Mouse (Mus musculus) testis, postnatal 10 days (tissue): ENCODE measurements around the gene Gng10.
A peak's percentile ranks its signal among the peaks of the same experiment; 100 is the strongest.

Source experiments
- DNase-seq: peaks from one replicate; pipeline ENCODE4 v3.0.0; 2021; ENCODE audit warnings: low spot score

Gene Gng10

GRCm38 (mm10) chr4:59016922-59017321 is 18.0 kb upstream of the Gng10 start:
- no peak for DNase-seq

GRCm38 (mm10) chr4:59034325-59034917 is 467 bp upstream of the Gng10 start:
- peak; percentile 60 for DNase-seq

GRCm38 (mm10) chr4:59035786-59036350 is 980 bp downstream of the Gng10 start:
- no peak for DNase-seq

DNA sequence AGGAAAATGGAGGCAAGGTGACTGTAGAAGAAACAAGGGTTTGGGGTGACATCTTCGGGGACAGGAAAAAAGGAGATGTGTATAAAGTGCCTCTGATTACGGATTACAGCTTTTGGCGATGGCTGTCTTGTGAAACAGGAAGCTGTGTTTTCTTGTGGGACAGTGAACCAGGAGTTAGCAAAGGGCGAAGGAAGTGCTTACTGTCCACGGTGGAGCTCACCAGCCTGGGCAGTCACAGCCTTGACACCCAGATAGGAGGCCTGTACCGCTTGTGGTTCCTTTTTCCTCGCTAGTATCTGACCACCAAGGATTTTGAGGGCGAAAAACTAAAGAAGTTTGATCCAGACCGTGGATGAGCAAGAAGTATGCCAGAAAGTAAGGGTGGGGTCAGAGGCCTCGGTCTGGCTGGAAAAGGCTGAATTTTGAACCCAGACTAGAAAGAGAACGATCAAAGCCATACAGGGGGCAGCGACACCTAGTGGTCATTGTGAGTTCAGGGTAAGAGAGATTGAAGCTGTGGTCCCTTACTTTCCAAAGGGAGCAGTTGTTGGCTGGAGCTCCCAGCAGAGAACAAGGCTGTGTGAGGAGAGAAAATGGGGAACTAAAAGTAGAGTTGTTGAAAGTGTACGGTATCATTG is 1.7 kb downstream of the Gng10 start:
- DNase-seq = peak; percentile 83

DNA sequence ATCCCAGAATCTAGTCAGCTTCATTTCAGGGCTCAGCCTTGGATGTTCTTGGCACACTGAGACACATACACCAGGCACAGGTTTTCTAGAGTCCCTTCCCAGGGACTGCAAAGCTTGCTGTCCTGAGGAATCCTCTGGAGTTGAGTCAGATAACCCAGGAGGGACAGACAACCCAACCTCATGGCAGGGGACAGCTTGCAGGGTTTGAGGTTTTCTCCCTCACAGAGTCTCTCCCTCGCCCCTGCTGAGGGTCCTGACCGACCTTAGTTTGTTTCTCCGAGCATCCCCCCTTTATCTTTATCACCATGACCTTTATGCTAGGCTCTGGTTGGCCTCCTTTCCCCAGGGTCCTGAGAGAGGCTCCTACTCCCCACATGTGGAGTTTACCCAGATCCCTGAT is 2.6 kb downstream of the Gng10 start:
- DNase-seq = no peak

GRCm38 (mm10) chr4:59040397-59041287 is 5.8 kb downstream of the Gng10 start:
- DNase-seq = no peak

DNA sequence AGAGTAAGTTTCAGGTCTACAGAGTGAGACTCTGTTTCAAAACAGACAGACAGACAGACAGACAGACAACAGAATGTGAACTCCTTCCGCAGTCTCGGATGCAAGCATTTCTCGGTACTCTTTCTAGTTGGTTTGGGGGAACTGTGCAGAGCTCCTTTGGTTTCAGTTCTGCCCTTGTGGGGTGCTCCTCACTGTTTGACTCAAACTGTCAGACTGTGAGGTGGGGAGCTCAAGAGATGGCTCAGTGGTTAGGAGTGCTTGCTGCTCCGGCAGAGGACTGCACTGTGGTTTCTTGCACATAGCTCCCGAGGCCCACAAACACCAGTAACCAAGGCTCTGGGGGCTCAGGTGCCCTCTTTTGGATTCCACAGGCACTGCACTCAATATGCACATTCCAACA is 8.2 kb downstream of the Gng10 start:
- DNase-seq = no peak

- no peak for DNase-seq
These were observed 9.0 kb downstream of the Gng10 start for GRCm38 (mm10) chr4:59043891-59044290.

GRCm38 (mm10) chr4:59047222-59047621 is 12.3 kb downstream of the Gng10 start:
- no peak for DNase-seq

DNA sequence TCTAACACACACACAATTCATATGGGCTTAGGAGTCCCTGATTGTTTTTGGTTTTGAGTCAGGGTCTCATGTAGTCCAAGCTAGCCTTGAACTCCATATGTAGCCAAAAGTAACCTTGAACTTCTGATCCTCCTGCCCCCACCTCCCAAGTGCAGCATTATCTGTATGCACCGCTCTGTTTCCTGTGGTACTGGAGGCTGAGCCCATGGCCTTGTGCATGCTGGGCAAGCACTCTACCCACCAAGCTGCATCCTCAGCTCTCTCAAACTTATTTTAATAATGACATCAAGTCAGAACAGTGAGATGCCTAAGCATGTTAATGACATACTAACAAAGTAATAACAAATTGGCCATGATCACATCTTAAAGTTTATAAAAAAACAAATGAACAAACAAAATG is 16.2 kb downstream of the Gng10 start:
- no peak for DNase-seq

DNA sequence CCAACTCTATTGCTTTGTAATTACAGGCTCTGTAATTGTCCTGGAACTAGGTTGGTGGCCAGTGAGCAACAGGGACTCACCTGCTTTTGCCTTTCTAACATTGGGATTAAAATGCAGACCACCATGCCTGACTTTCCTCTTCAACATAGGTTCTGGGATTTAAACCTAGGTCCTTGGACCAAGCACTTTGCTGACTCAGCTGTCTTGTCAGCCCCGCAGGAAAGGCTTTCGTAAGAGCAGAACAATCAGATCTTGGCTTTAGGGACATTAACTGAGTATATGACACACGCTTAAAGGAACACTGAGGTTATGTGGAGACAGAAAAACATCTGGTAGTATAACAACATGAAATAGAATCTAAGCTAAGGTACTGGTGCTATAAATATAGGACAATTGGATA is 23.0 kb downstream of the Gng10 start:
- no peak for DNase-seq

- no peak for DNase-seq
These were observed 27.6 kb downstream of the Gng10 start for GRCm38 (mm10) chr4:59062526-59062925.

- no peak for DNase-seq
These were observed 34.4 kb downstream of the Gng10 start for GRCm38 (mm10) chr4:59069276-59069675.

- DNase-seq = no peak
These were observed 48.5 kb downstream of the Gng10 start for GRCm38 (mm10) chr4:59083430-59083829.

- DNase-seq = no peak
These were observed 54.5 kb downstream of the Gng10 start for GRCm38 (mm10) chr4:59089391-59089790.
